Mouse (Mus musculus) frontal cortex, postnatal 25 days (tissue): ENCODE measurements around the gene Lrmda.
A peak's percentile ranks its signal among the peaks of the same experiment; 100 is the strongest.

Experiments used
- DNase-seq, 2 experiments: peaks; one replicate each; pipeline ENCODE4 v3.0.0; 2022; ENCODE audit warnings: low spot score in 2 of 2

The Lrmda gene

GRCm38 (mm10) chr14:22497636-22498131 is 478.2 kb downstream of the Lrmda start:
- DNase-seq: no peak

- no peak for DNase-seq
These were observed 490.4 kb downstream of the Lrmda start for GRCm38 (mm10) chr14:22509747-22510530.

GRCm38 (mm10) chr14:22510531-22510785 is 490.9 kb downstream of the Lrmda start:
- DNase-seq: no peak

- DNase-seq: no peak
These were observed 495.0 kb downstream of the Lrmda start for GRCm38 (mm10) chr14:22514362-22515084.

- DNase-seq: no peak
These were observed 511.2 kb downstream of the Lrmda start for GRCm38 (mm10) chr14:22530706-22531105.

GRCm38 (mm10) chr14:22533501-22533900 is 514.0 kb downstream of the Lrmda start:
- no peak for DNase-seq

GRCm38 (mm10) chr14:22545887-22546675 is 526.6 kb downstream of the Lrmda start:
- DNase-seq: no peak

GRCm38 (mm10) chr14:22546676-22546984 is 527.1 kb downstream of the Lrmda start:
- no peak for DNase-seq

GRCm38 (mm10) chr14:22548286-22548685 is 528.8 kb downstream of the Lrmda start:
- no peak for DNase-seq

GRCm38 (mm10) chr14:22549166-22549565 is 529.7 kb downstream of the Lrmda start:
- DNase-seq: no peak

GRCm38 (mm10) chr14:22552358-22552757 is 532.8 kb downstream of the Lrmda start:
- DNase-seq: no peak

- no peak for DNase-seq
These were observed 533.3 kb downstream of the Lrmda start for GRCm38 (mm10) chr14:22552841-22553240.

GRCm38 (mm10) chr14:22553717-22554116 is 534.2 kb downstream of the Lrmda start:
- DNase-seq: no peak

GRCm38 (mm10) chr14:22572486-22572885 is 553.0 kb downstream of the Lrmda start:
- no peak for DNase-seq

GRCm38 (mm10) chr14:22573585-22573984 is 554.1 kb downstream of the Lrmda start:
- DNase-seq: no peak

GRCm38 (mm10) chr14:22574006-22574405 is 554.5 kb downstream of the Lrmda start:
- DNase-seq: no peak

GRCm38 (mm10) chr14:22576441-22576840 is 556.9 kb downstream of the Lrmda start:
- no peak for DNase-seq

GRCm38 (mm10) chr14:22577411-22578037 is 558.0 kb downstream of the Lrmda start:
- DNase-seq: no peak

- peak; percentile 81 to 82 for DNase-seq
These were observed 558.7 kb downstream of the Lrmda start for GRCm38 (mm10) chr14:22578224-22578623.

- no peak for DNase-seq
These were observed 559.5 kb downstream of the Lrmda start for GRCm38 (mm10) chr14:22578986-22579385.

GRCm38 (mm10) chr14:22582065-22582464 is 562.6 kb downstream of the Lrmda start:
- DNase-seq: no peak

- DNase-seq: no peak
These were observed 566.8 kb downstream of the Lrmda start for GRCm38 (mm10) chr14:22586281-22586680.
